Mouse (Mus musculus): ENCODE measurements around the gene Adamts8.

DNA sequence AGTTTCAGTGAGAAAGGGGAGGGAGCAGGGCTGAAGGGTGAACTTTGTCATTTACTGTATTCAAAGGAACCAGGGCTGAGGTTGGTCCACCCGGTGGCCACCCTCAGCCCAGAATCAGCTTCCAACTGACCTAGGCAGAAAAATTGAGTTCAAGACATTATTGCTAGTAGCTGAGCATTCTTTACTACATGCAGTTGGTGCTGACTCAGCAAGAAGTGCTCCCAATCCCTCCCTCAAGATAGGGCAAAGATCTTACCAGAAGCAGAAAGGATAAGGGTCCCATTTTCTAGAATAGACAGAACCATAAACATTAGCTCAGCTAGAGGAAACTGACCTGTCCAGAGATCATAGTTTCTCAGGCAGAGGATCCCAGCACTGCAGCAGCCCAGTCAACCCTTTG lies 1.9 kb downstream of the Adamts8 start:
- TF ChIP-seq CTCF (conservative IDR thresholded peaks at IDR 0.05; ENCODE audit: low read length) (no peak), POU5F1 (IDR thresholded peaks at IDR 0.05; ENCODE audit: borderline replicate concordance, low read length) (no peak)
